Mouse (Mus musculus) midbrain, embryonic 16.5 days (tissue): ENCODE results near the gene 1700001J03Rik. TPM values are rescaled to one million over a fixed set of nuclear protein-coding genes. Genes with fewer than 3 reads are reported as not detected.
"Not testable (repeated sequence)": the region's sequence is repeated elsewhere in the genome, so short reads cannot be mapped to it uniquely, and the experiment has no call there.

Experiments used
- ATAC-seq: fragments of 200-750 bp; cut with Nextera tagmentation; 2 replicates; pipeline ENCODE4 v1.8.0; 2017; ENCODE audit warnings: moderate TSS enrichment
- H3K27ac ChIP-seq: fragments of 300-500 bp; sonication (generic); 2 replicates; pipeline ENCODE4 v1.5.1; 2014; ENCODE audit warnings: mild to moderate bottlenecking, low read length, mixed read lengths
- H3K27me3 ChIP-seq: fragments of 300-500 bp; sonication (generic); 2 replicates; pipeline ENCODE4 v1.6.1; 2014; ENCODE audit warnings: low read depth, low read length, mixed read lengths; ENCODE audit not compliant: control insufficient read depth, insufficient read depth
- H3K36me3 ChIP-seq: fragments of 300-500 bp; sonication (generic); 2 replicates; pipeline ENCODE4 v1.6.1; 2014; ENCODE audit warnings: mild to moderate bottlenecking, low read length, moderate library complexity, mixed read lengths; ENCODE audit not compliant: control insufficient read depth, insufficient read depth
- H3K4me1 ChIP-seq: fragments of 300-500 bp; sonication (generic); 2 replicates; pipeline ENCODE4 v1.6.1; 2014; ENCODE audit warnings: mild to moderate bottlenecking, low read length, mixed read lengths; ENCODE audit not compliant: control insufficient read depth, insufficient read depth
- H3K4me2 ChIP-seq: fragments of 300-500 bp; sonication (generic); 2 replicates; pipeline ENCODE4 v1.6.1; 2014; ENCODE audit warnings: mild to moderate bottlenecking, low read length, mixed read lengths
- H3K4me3 ChIP-seq: fragments of 300-500 bp; sonication (generic); 2 replicates; pipeline ENCODE4 v1.5.1; 2014; ENCODE audit warnings: low read depth, mild to moderate bottlenecking, low read length, moderate library complexity, mixed read lengths
- H3K9ac ChIP-seq: fragments of 300-500 bp; sonication (generic); 2 replicates; pipeline ENCODE4 v1.6.1; 2014; ENCODE audit warnings: low read depth, low read length, mixed read lengths
- H3K9me3 ChIP-seq: fragments of 300-500 bp; sonication (generic); replicated peaks from 2 replicates; pipeline ENCODE4 v1.6.1; 2014; ENCODE audit warnings: mild to moderate bottlenecking, low read length, mixed read lengths; ENCODE audit not compliant: control insufficient read depth, poor library complexity, severe bottlenecking
- WGBS: fragments of 180-500 bp; shearing (Covaris S2); extraction: QIAGEN DNeasy Blood & Tissue Kit; methylation state at CpG from one replicate; pipeline ENCODE4 v1.1.7; 2014; 5-methylcytosine and 5-hydroxymethylcytosine counted together
- polyA plus RNA-seq: library from polyadenylated mRNA; unstranded; fragments of >200 nt; fragmentation: Nextera tagmentation; extraction: Ambion mirVana; gene quantifications from 2 replicates; pipeline ENCODE4 v1.2.1, GENCODE M21; 2015

The 1700001J03Rik gene
- polyA plus RNA-seq, 1 experiment from 2014 or later, result not detected

- Histone ChIP-seq H3K27ac (no peak overlapping the region), H3K9ac (no peak overlapping the region), H3K4me2 (no peak overlapping the region), H3K4me3 (no peak overlapping the region), H3K27me3 (no peaks in the 10 kb centered on the region), H3K36me3 (no peaks in the 10 kb centered on the region), H3K9me3 (no peaks in the 10 kb centered on the region; the same call in 1 of the 2 replicates), H3K4me1 (no peaks in the 10 kb centered on the region)
- WGBS, result 87% methylated on average over 8 of the region's 8 CpGs
- no peak for ATAC-seq
These were observed 8.3 kb upstream of the 1700001J03Rik start for GRCm38 (mm10) chr5:146193360-146193759.

- 56% methylated on average over 3 of the region's 3 CpGs for WGBS
- ATAC-seq, result no peak
- no peaks in the 10 kb centered on the region for H3K4me1 ChIP-seq
- H3K27ac ChIP-seq, result no peak overlapping the region
- no peaks in the 10 kb centered on the region for H3K36me3 ChIP-seq
- H3K9ac ChIP-seq, result no peak overlapping the region
- H3K9me3 ChIP-seq, result no peaks in the 10 kb centered on the region; the same call in 1 of the 2 replicates
- H3K4me3 ChIP-seq, result no peak overlapping the region
- H3K4me2 ChIP-seq, result no peak overlapping the region
- no peaks in the 10 kb centered on the region for H3K27me3 ChIP-seq
These were observed 5.6 kb upstream of the 1700001J03Rik start for GRCm38 (mm10) chr5:146190501-146191269.

- H3K36me3 ChIP-seq, result no peaks in the 10 kb centered on the region
- no peaks in the 10 kb centered on the region for H3K27me3 ChIP-seq
- H3K27ac ChIP-seq, result no peak overlapping the region
- ATAC-seq, result no peak
- WGBS, result 77% methylated on average over 4 of the region's 4 CpGs
- H3K4me1 ChIP-seq, result no peaks in the 10 kb centered on the region
- no peaks in the 10 kb centered on the region; the same call in 1 of the 2 replicates for H3K9me3 ChIP-seq
- no peak overlapping the region for H3K4me3 ChIP-seq
- H3K4me2 ChIP-seq, result no peak overlapping the region
- H3K9ac ChIP-seq, result no peak overlapping the region
These were observed 5.0 kb upstream of the 1700001J03Rik start for GRCm38 (mm10) chr5:146190093-146190492.

DNA sequence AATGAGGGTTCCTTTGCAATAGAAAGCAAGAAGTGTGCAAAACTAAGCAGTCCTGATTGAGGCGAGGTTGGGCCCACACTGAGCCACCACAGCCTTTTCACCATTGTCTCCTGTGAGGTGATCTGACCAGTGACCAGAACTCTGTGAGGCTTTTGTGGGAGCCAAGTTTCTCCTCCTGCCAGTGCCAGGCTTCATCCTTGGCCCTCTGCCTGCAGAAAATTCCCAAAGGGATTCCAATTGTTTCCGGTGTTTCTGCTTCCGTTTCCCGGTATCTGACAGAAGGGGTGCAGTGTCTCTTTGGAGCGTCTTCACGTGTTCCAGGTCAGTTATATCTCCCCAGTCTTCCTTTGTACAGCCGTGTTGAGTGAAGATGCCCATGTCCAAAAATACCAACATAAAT is 3.6 kb upstream of the 1700001J03Rik start:
- H3K36me3 ChIP-seq, result no peaks in the 10 kb centered on the region
- no peak overlapping the region for H3K27ac ChIP-seq
- no peaks in the 10 kb centered on the region; the same call in 1 of the 2 replicates for H3K9me3 ChIP-seq
- H3K4me2 ChIP-seq, result no peak overlapping the region
- no peak overlapping the region for H3K4me3 ChIP-seq
- no peaks in the 10 kb centered on the region for H3K4me1 ChIP-seq
- H3K27me3 ChIP-seq, result no peaks in the 10 kb centered on the region
- no peak overlapping the region for H3K9ac ChIP-seq
- 85% methylated on average over 7 of the region's 7 CpGs for WGBS
- ATAC-seq, result no peak

- Histone ChIP-seq H3K9ac (no peak overlapping the region), H3K27me3 (no peaks in the 10 kb centered on the region), H3K4me3 (no peak overlapping the region), H3K36me3 (no peaks in the 10 kb centered on the region), H3K27ac (no peak overlapping the region), H3K4me2 (no peak overlapping the region), H3K4me1 (no peaks in the 10 kb centered on the region), H3K9me3 (no peaks in the 10 kb centered on the region; the same call in 1 of the 2 replicates)
- ATAC-seq, result no peak
- 79% methylated on average over 1 of the region's 1 CpGs for whole genome bisulfite sequencing
These were observed 3.0 kb upstream of the 1700001J03Rik start for GRCm38 (mm10) chr5:146188144-146188543.

DNA sequence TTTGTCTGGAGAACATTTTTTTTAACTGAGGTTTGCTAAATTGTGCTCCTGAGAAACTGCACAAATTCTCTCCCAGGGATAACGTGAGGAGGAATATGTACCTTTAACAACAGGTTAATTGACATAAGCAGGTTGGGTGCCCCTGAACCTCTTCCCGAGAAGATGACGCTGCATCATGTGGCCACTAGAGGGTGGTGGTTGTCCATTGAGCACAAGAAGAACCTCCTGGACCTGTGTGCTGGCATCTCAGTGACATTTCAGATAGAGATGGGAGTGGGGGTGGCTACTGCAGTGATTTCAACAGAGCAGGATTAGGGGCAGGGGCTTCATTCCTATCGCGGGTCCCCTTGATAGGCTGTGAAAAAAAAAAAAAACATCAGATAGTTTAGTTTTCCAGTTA is 2.3 kb upstream of the 1700001J03Rik start:
- H3K4me3 ChIP-seq, H3K27me3 ChIP-seq, H3K4me2 ChIP-seq, H3K9ac ChIP-seq, H3K9me3 ChIP-seq, H3K27ac ChIP-seq, ATAC-seq, H3K36me3 ChIP-seq, H3K4me1 ChIP-seq: not testable (repeated sequence)
- 33% methylated on average over 5 of the region's 5 CpGs for WGBS

GRCm38 (mm10) chr5:146172744-146173143 is 12.4 kb downstream of the 1700001J03Rik start:
- 67% methylated on average over 4 of the region's 4 CpGs for WGBS
- ATAC-seq, H3K36me3 ChIP-seq, H3K9ac ChIP-seq, H3K4me3 ChIP-seq, H3K27ac ChIP-seq, H3K4me1 ChIP-seq, H3K4me2 ChIP-seq, H3K9me3 ChIP-seq, H3K27me3 ChIP-seq: not testable (repeated sequence)

DNA sequence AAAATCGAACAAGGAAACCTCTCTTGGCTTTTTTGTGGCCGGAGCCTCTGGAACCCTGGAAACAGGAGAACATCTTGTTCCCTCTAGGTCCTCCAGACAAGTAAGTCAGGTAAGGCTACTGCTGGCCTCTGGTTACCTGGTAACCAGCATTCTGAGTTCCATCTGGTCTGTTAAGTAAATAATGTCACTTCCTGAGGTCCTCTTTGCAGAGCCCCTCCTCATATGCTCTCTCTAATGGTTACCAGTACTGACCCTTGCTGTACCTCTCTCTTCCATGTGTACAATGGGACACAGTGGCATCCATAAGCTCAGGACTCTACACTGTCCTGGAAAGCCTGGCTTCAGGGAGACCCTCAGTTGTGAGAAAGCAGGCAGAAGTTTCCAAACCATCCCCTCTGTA is 14.5 kb downstream of the 1700001J03Rik start, which contains the start of gene Gm6309:
Gm6309 (minus strand) TSS at position 101 of the 400 bp plus-strand sequence.
- WGBS, result 76% methylated on average over 2 of the region's 2 CpGs
- not testable (repeated sequence) for H3K27ac ChIP-seq, H3K4me1 ChIP-seq, H3K9me3 ChIP-seq, ATAC-seq, H3K4me3 ChIP-seq, H3K4me2 ChIP-seq, H3K27me3 ChIP-seq, H3K9ac ChIP-seq, H3K36me3 ChIP-seq

- 94% methylated on average over 3 of the region's 3 CpGs for WGBS
- not testable (repeated sequence) for H3K27ac ChIP-seq, H3K9ac ChIP-seq, ATAC-seq, H3K36me3 ChIP-seq, H3K9me3 ChIP-seq, H3K4me1 ChIP-seq, H3K4me3 ChIP-seq, H3K27me3 ChIP-seq, H3K4me2 ChIP-seq
These were observed 24.7 kb downstream of the 1700001J03Rik start, which contains the start of gene Gm5565 for GRCm38 (mm10) chr5:146160439-146160838. Gene Gm5565 (minus strand): TSS chr5:146160539.
